Mouse (Mus musculus) thymus, adult 2 months (tissue): Measurements from ENCODE around the gene Grid2ip.

Experiments used
- CTCF ChIP-seq: fragments of 200-500 bp; IDR thresholded peaks from 2 replicates; pipeline ENCODE4 v1.5.1; 2012; ENCODE audit warnings: mild to moderate bottlenecking, control low read depth, low read length, moderate library complexity, borderline replicate concordance; ENCODE audit not compliant: control insufficient read depth, poor library complexity, insufficient read depth; ENCODE audit errors: extremely low read depth
- POLR2A ChIP-seq: fragments of 200-500 bp; IDR thresholded peaks from 2 replicates; pipeline ENCODE4 v1.6.1; 2012; ENCODE audit warnings: mild to moderate bottlenecking, low read length, control low read depth, moderate library complexity; ENCODE audit not compliant: control insufficient read depth, poor library complexity, insufficient read depth; ENCODE audit errors: extremely low read depth

DNA sequence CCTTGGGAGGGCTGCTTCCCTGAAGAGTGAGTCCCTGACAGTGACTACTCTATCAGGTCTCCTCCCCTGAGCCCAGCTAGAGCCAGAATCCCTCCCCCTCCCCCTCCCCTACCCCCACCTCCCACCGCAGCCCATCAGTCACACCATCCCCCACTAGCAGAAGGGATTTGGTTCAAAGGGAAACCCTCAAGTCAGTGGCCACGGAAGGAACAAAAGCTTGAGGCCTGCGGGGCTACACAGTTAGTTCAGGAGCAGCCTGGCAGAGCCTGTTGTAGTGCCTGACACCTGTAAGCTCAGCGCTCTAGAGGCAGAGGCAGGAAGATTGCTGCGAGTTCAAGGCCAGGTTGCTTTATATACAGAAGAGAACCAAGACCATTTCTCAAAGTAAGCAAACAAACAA, 1.1 kb upstream of the Grid2ip start:
- no peak for TF ChIP-seq CTCF
- TF ChIP-seq POLR2A, result no peak
